In genomic region chr12:86941173-86941572, GRCm38 (mm10) we compare ENCODE assay signal across 11 mouse cellular contexts. TPM values are rescaled to one million over a fixed set of nuclear protein-coding genes. Genes with fewer than 3 reads are reported as not detected.
A peak's percentile ranks its signal among the peaks of the same experiment; 100 is the strongest.
DNase-seq lines count a peak whose midpoint lies in the region; ATAC-seq and TF ChIP-seq lines count a peak whose summit lies in the region.
"Had no signal": no experiment of that assay in that cellular context is flagged by ENCODE, and none has a peak within 500 bp of the region (broad histone marks: within the 10 kb centered on the region; RNA-seq: fewer than 3 reads in every experiment).

No protein-coding gene starts in this region.

- no peaks in the 10 kb centered on the region for H3K9me3 ChIP-seq in forebrain, embryonic 11.5 days (ENCODE audit: control insufficient read depth, low read length)
- H3K9me3 ChIP-seq in lung, postnatal 0 days (ENCODE audit: low read length): no peaks in the 10 kb centered on the region

- H3K36me3 ChIP-seq in forebrain, embryonic 11.5 days (ENCODE audit: control insufficient read depth, insufficient read depth, low read length): no peaks in the 10 kb centered on the region
- no peaks in the 10 kb centered on the region for H3K36me3 ChIP-seq in lung, postnatal 0 days (ENCODE audit: insufficient read depth, low read length)

- no peak overlapping the region for H3K4me3 ChIP-seq in forebrain, embryonic 11.5 days (ENCODE audit: low read depth, low read length)
- H3K4me3 ChIP-seq in lung, postnatal 0 days (ENCODE audit: low read depth, low read length): no peak overlapping the region

- peak; percentile 22 to 32 for DNase-seq in cerebellum, postnatal 10 days
- DNase-seq in cerebellum, adult 18-20 months: no peak
- peak; percentile 11 for DNase-seq in 416B (ENCODE audit: low read depth)
- peak; percentile 55 for DNase-seq in forebrain, embryonic 11.5 days (ENCODE audit: low spot score)
- DNase-seq in lung, postnatal 0 days (ENCODE audit: low spot score): no peak
- DNase-seq in urinary bladder, postnatal 4 days (ENCODE audit: low spot score in 2 of 2): no peak
- DNase-seq in spleen, adult 18-20 months: no peak
- DNase-seq in adrenal gland, adult 8-10 months: no peak
- DNase-seq: right cerebral cortex, postnatal 14 days had no signal

- WGBS in forebrain, embryonic 11.5 days: 26% methylated on average over 11 of the region's 11 CpGs
- 45% methylated on average over 11 of the region's 11 CpGs for WGBS in lung, postnatal 0 days

- H3K4me2 ChIP-seq in forebrain, embryonic 11.5 days (ENCODE audit: low read depth, low read length, severe bottlenecking): 0 out of 2 replicates have a peak overlapping the region, but pooled peaks have one; percentile 24
- no peak overlapping the region for H3K4me2 ChIP-seq in lung, postnatal 0 days (replicated peaks; ENCODE audit: low read depth, low read length)

- peaks cover 18% of the 10 kb centered on the region; the same call in 1 of the 2 replicates for H3K4me1 ChIP-seq in forebrain, embryonic 11.5 days (replicated peaks; ENCODE audit: control insufficient read depth, insufficient read depth, low read length)
- peaks cover 5% of the 10 kb centered on the region; the same call in 1 of the 2 replicates for H3K4me1 ChIP-seq in lung, postnatal 0 days (ENCODE audit: insufficient read depth, low read depth, low read length)

- peak overlapping the region; percentile 44 for H3K9ac ChIP-seq in forebrain, embryonic 11.5 days (ENCODE audit: low read length)
- no peak overlapping the region for H3K9ac ChIP-seq in lung, postnatal 0 days (replicated peaks; ENCODE audit: low read depth)

- TF ChIP-seq EP300 in lung, postnatal 0 days (IDR thresholded peaks at IDR 0.05): no peak

- peak; percentile 52 for ATAC-seq in forebrain, embryonic 11.5 days (replicated peaks; ENCODE audit: low FRiP score)
- peak; percentile 43 for ATAC-seq in lung, postnatal 0 days

- peak overlapping the region; percentile 91 for H3K27ac ChIP-seq in forebrain, embryonic 11.5 days (ENCODE audit: low read depth, low read length)
- H3K27ac ChIP-seq in lung, postnatal 0 days (ENCODE audit: low read length): peak overlapping the region; percentile 60

- H3K27me3 ChIP-seq in forebrain, embryonic 11.5 days (ENCODE audit: control insufficient read depth, insufficient read depth, low read length): no peaks in the 10 kb centered on the region
- no peaks in the 10 kb centered on the region for H3K27me3 ChIP-seq in lung, postnatal 0 days (replicated peaks; ENCODE audit: insufficient read depth, low read length)

- TF ChIP-seq CTCF in lung, postnatal 0 days (IDR thresholded peaks at IDR 0.05): peak; percentile 18; the same call in 1 of the 2 replicates

RNA-seq across cellular contexts. Expression of gene Cipc, which starts 5.7 kb away (rescaled TPM):
- 46.5 and 48.7 TPM in 2 replicates for polyA plus RNA-seq in forebrain, embryonic 11.5 days (2014; fragmentation: Nextera tagmentation; extraction: Ambion mirVana)
- polyA plus RNA-seq in lung, postnatal 0 days (2015; fragmentation: Nextera tagmentation; extraction: Ambion mirVana): 12.5 and 14.8 TPM in 2 replicates
- 10 to 100 TPM; 25.4 to 43.9 (median 32.1) TPM for total RNA-seq in adrenal gland, adult 8-10 months (2022)

RNA-seq across cellular contexts. Expression of gene Zdhhc22, which starts 49.1 kb away (rescaled TPM):
- 0.15 and 0.17 TPM in 2 replicates for polyA plus RNA-seq in forebrain, embryonic 11.5 days (2014; fragmentation: Nextera tagmentation; extraction: Ambion mirVana)
- polyA plus RNA-seq in lung, postnatal 0 days (2015; fragmentation: Nextera tagmentation; extraction: Ambion mirVana): 0.04 TPM in 1 of 2 replicates, not detected in the other
- 1 to 10 TPM; 1.8 to 4.7 (median 3.0) TPM for total RNA-seq in adrenal gland, adult 8-10 months (2022)
- total RNA-seq: common myeloid progenitor, adult 5-6 weeks; heart, postnatal 10 days had no signal

RNA-seq across cellular contexts. Expression of gene Irf2bpl, which starts 56.6 kb away (rescaled TPM):
- polyA plus RNA-seq in forebrain, embryonic 11.5 days (2014; fragmentation: Nextera tagmentation; extraction: Ambion mirVana): 40.3 and 42.7 TPM in 2 replicates
- 39.5 and 49.1 TPM in 2 replicates for polyA plus RNA-seq in lung, postnatal 0 days (2015; fragmentation: Nextera tagmentation; extraction: Ambion mirVana)
- 10 to 100 TPM; 69.8 to 92.2 (median 82.8) TPM for total RNA-seq in adrenal gland, adult 8-10 months (2022)

Comparison
In these comparisons a context has a peak if more than half of its experiments do, and no peak if none do; other contexts are left out.
1. DNase-seq: peak in cerebellum, postnatal 10 days (2 of 2), 416B (single experiment) and forebrain, embryonic 11.5 days (single experiment); none in cerebellum, adult 18-20 months (0 of 2), lung, postnatal 0 days (single experiment), urinary bladder, postnatal 4 days (0 of 2), spleen, adult 18-20 months (0 of 2) and adrenal gland, adult 8-10 months (single experiment).